ENCODE assay signal across 24 mouse cellular contexts in the genomic region with DNA sequence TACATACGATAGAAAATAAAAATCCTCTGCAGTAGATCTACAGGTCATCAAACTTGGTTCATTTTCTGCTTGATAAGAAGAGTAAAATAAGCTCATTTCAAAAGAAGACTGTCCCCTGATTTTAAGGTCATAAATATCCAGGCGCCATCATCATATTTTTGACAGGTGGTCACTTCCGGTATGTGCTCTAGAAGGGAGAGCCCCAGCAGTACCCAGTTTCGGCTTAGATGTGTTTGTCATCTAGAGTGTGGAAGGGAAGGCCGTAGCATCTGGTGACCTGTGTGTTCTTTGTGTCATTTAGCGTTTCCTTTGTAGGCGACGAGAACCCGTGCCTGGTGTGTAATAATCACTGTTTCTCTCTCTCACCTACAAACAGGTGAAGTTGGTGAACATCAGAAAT.
"Had no signal": no experiment of that assay in that cellular context is flagged by ENCODE, and none has a peak within 500 bp of the region (broad histone marks: within the 10 kb centered on the region; RNA-seq: fewer than 3 reads in every experiment).

No protein-coding gene starts in this region.

- H3K9ac ChIP-seq: hindbrain, embryonic 12.5 days; hindbrain, embryonic 15.5 days; kidney, embryonic 15.5 days; limb, embryonic 13.5 days; limb, embryonic 15.5 days; liver, embryonic 13.5 days; liver, embryonic 15.5 days had no signal

- H3K4me1 ChIP-seq: hindbrain, embryonic 12.5 days; liver, embryonic 13.5 days; liver, embryonic 15.5 days had no signal

- ATAC-seq: hindbrain, postnatal 0 days had no signal

- H3K4me2 ChIP-seq: hindbrain, embryonic 12.5 days; hindbrain, embryonic 15.5 days; kidney, embryonic 15.5 days; limb, embryonic 13.5 days; limb, embryonic 15.5 days; liver, embryonic 13.5 days; liver, embryonic 15.5 days had no signal

- H3K4me3 ChIP-seq: gastrocnemius, adult 2 months; heart, embryonic 10.5 days; heart, embryonic 12.5 days; hindbrain, embryonic 10.5 days; hindbrain, embryonic 12.5 days; hindbrain, embryonic 15.5 days; kidney, embryonic 15.5 days; limb, embryonic 13.5 days; limb, embryonic 15.5 days; liver, embryonic 13.5 days; liver, embryonic 15.5 days had no signal

- H3K27ac ChIP-seq: gastrocnemius, adult 2 months; hindbrain, embryonic 10.5 days; hindbrain, embryonic 12.5 days; hindbrain, embryonic 15.5 days; hindbrain, postnatal 0 days; kidney, postnatal 0 days; limb, embryonic 13.5 days; limb, embryonic 15.5 days; liver, embryonic 13.5 days had no signal

- H3K9me3 ChIP-seq: heart, embryonic 10.5 days; heart, embryonic 12.5 days; hindbrain, embryonic 10.5 days; hindbrain, embryonic 12.5 days; hindbrain, embryonic 15.5 days; kidney, embryonic 15.5 days; limb, embryonic 13.5 days; limb, embryonic 15.5 days; liver, embryonic 13.5 days; liver, embryonic 15.5 days had no signal

- H3K36me3 ChIP-seq: heart, embryonic 10.5 days; hindbrain, embryonic 12.5 days; hindbrain, embryonic 15.5 days; kidney, embryonic 15.5 days; limb, embryonic 13.5 days; limb, embryonic 15.5 days; liver, embryonic 13.5 days; liver, embryonic 15.5 days had no signal

- DNase-seq: gastrocnemius, adult 2 months; gastrocnemius, postnatal 10 days; gastrocnemius, postnatal 25 days; heart, adult 18-20 months; heart, postnatal 4 days; kidney, adult 11 months; kidney, adult 2 months; kidney, adult 9 months; layer of hippocampus, adult 9-11 months; layer of hippocampus, postnatal 36 days; left cerebral cortex, postnatal 4 days; liver, embryonic 13.5 days; lung, adult 18-20 months had no signal

- H3K27me3 ChIP-seq: heart, embryonic 12.5 days; hindbrain, embryonic 12.5 days; hindbrain, embryonic 15.5 days; kidney, embryonic 15.5 days; limb, embryonic 13.5 days; limb, embryonic 15.5 days; liver, embryonic 13.5 days; liver, embryonic 15.5 days had no signal
